Mouse (Mus musculus): ENCODE measurements at regions not wholly inside any gene's neighbourhood (a gene's known extent, or its start where the extent isn't known, plus 50 kb on each side); places are given as distances from the start of the nearest gene placed in this dataset.

- DNase-seq (ENCODE audit: inconsistent ontology term), result no peak
Observed at GRCm38 (mm10) chr5:64401737-64402136, 245.6 kb downstream of the Tbc1d1 start.

DNA sequence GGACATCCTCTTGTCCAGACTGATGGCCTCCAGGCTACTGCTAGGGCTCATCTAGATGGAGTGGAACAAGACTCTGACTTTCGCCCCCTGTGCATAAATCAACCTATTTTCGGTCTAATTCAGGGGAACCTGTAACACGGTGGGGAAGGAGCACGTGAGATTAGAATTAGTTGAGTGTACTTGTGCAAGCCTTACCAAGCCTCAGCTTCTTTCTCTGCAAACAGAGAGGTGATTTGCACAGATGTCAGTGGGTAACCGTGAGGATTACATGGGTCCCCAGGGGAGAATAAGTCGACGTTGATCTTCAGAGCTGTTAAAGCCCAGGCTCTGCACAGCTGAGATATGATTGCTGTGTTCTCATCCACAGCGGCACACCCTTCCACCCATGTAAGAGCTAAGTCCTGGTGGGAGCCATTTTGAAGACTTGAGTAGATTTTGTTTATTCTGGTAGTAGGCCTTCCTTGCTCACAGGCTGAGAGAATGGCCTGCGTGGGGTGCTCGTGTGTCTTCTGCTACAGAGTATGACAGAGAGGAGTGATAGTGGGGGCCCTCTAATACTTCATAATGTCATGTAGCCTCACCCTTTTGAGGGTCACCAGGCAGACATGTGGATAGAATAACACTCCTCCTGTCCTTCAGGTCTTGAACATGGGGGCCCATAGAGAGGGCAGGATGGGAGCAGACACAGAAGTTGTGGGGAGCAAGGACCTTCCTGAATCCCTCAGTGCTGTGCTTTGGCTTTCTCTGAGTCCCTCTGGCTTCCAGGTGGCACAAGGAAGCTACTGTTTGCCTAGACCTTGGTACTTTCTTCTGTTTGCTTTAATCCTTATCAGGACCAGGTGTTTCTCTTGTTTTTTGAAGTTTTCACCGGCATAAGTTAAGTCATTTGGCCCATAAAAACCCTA, 247.2 kb downstream of the Tbc1d1 start:
- DNase-seq (ENCODE audit: inconsistent ontology term), result no peak

GRCm38 (mm10) chr5:64403982-64404345, 247.9 kb downstream of the Tbc1d1 start:
- DNase-seq (ENCODE audit: inconsistent ontology term), result no peak

DNA sequence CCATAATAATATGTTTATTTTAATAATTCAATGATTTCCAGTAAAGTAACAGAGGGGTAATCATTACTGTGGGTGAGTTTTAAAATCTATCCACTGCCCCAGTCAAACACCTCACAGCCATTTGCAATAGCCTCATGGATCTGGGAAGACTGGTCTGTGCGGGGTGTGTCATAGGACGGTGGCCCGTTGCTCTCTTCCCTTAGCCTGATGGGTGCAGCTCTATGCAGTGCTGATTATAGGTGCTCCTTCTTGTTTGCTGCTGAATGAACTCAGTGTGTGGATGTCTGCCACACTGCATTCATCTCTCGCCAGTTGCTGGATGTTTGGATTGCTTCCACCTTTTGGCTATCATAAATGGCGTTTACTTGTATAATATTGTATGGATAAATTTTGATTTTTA, 248.4 kb downstream of the Tbc1d1 start:
- DNase-seq (ENCODE audit: inconsistent ontology term), result no peak

- DNase-seq (ENCODE audit: inconsistent ontology term), result no peak
Observed at GRCm38 (mm10) chr5:64408938-64409337, 252.8 kb downstream of the Tbc1d1 start.

- no peak for DNase-seq (ENCODE audit: inconsistent ontology term)
Observed at GRCm38 (mm10) chr5:64410621-64411020, 254.5 kb downstream of the Tbc1d1 start.

DNA sequence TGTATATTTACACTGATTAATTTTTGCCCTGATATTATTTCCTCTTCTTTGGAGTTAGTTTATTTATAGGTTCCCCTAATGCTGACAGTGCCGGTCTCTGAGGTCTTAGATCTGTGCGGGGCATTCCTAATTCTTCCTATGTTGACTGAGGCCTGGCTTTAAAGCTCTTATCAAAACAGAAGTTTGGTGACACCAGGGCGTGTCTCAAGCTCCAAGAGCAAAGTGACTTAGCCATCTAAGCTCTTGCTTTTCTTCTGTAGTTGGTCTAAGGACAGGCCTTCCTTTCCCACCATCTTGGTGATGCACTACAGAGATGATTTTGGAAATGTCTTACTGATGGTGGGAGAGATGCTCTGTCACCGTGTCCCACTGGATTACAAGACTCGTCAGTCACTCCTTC, 258.4 kb downstream of the Tbc1d1 start:
- no peak for DNase-seq (ENCODE audit: inconsistent ontology term)

DNA sequence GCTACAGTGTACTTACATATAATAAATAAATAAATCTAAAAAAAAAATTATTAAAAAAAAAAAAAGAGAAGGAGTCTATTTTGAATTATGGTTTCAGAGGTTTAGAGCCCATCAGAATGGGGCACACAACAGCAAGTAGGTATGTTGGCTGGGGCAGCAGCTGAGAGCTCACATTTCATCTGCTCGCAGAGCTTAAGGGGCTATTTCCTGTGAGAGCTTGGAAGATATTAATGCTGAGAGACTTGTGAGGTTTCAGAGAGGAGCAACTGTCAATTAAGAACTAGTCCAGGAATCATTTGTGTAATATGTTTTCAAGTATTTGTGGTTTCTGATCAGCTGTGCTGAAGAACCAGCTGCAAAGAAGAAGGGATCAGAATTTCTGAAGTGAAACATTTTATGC, 263.3 kb downstream of the Tbc1d1 start:
- DNase-seq (ENCODE audit: inconsistent ontology term), result peak; percentile 46

DNA sequence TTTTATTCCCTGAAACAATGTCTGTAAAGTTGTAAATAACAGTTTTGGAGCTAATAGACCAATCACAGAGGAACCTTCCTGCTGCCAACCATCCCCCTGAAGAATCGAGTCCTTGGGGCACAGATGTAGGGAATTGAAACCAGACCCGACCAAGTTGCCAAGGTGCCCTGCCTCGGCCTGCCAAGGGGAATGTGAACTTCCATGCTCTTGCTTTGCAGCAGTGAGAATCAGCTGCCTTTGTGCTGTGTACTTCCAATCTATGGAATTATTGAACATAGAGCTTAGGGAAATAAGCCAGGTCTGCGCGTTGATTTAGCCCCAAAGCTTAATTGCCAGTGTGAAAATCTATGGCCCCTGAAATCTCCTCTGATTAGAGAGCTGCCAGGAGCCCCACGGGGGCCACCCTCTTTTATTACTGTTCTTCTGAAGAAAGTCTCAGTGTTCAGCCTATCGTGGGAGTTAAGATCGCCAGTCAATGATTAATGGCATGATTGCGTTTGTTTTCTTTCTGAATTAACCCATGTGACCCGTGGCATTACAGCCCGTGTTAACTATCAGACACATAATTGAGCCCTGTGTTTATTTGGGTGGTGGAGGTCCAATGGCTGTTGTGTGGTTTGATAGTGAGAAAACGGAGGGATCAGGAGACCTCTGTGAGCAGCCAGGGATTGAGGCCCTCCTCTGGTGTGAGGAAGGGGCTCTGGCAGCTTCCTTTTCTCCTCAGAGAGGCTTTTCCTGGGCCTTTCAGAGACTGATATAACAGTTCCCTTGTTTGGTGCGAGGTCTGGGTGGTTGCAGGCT, 266.9 kb downstream of the Tbc1d1 start:
- DNase-seq (ENCODE audit: inconsistent ontology term), result no peak

DNA sequence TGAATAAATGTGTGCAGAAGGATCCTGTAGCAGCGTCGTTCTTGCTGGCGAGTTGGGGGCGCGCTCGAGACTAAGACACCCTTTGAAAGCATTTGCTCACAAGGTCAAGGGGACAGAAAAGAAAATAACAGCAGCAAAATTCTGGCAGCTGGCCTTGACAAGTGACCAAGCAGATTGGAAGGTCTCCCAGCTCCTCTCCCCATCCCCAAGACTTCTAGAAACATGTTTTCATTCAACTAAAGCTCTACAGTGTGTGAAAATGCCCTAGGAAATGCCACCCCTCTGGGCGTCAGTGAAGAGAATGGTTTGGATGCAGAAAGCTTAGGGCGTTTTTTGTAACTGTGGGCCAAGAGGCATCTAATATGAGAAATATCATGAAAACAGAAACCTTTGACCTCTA, 272.7 kb downstream of the Tbc1d1 start:
- DNase-seq (ENCODE audit: inconsistent ontology term), result no peak

GRCm38 (mm10) chr5:64430501-64430900, 274.4 kb downstream of the Tbc1d1 start:
- no peak for DNase-seq (ENCODE audit: inconsistent ontology term)

- no peak for DNase-seq (ENCODE audit: inconsistent ontology term)
Observed at GRCm38 (mm10) chr5:64431624-64432023, 275.5 kb downstream of the Tbc1d1 start.

DNA sequence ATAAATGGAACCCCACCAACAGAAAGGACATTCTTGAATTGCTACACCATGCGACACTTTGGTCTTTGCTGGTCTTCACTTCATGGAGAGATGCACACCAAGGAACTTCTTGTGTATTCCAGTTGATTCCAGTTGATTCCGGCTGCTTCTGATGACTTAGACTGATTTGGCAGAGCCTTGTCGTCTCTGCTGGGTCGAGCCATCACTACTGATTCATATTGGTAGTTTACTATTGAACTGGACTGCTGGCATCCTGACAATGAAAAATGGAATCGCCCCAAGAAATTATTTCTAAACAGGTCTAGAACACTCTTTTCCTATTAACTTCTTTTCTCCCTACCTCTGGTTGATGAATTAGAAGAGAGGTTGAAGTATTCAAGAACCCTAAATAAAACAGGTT, 277.7 kb downstream of the Tbc1d1 start:
- DNase-seq (ENCODE audit: inconsistent ontology term), result no peak

DNA sequence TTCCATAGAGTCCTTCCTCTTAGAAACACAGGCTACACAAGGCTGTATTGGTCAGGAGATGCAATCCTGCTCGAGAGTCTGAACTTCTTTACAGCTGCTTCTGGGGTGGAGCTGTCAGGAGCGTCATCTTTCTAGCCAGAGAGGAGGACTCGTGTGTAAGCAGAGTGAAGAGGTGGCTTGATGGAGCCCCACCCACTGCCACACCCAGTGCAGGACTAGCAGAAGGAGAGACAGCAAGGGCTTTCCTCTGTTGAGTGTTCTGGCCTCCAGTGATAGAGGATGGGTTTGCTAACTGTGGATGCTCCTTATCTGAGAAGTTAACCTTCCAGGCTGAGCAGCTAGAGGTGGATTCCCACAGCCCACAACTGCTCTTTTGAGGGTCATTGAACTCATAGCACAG, 279.4 kb downstream of the Tbc1d1 start:
- DNase-seq (ENCODE audit: inconsistent ontology term), result no peak

GRCm38 (mm10) chr5:64435958-64436357, 279.9 kb downstream of the Tbc1d1 start:
- DNase-seq (ENCODE audit: inconsistent ontology term), result no peak

DNA sequence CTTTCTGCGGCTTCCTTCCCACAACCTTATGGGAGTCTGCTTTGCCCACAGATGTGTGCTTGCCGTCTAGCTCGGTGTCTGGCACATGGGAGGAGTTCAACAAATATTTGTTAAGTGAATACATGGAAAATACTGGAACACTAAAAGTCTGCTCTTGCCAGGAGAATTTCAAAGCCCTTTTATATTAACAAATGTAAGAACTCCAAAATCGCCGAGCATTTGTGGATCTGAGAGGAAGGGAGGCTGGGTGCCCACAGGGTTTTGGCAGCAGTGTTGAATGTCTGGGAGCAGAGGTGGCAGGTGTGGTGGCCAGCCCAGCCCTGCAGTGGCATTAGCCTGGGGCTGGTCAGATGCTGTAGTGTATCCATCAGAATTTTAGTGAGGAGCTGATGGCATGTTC, 281.6 kb downstream of the Tbc1d1 start:
- peak; percentile 73 for DNase-seq (ENCODE audit: inconsistent ontology term)

DNA sequence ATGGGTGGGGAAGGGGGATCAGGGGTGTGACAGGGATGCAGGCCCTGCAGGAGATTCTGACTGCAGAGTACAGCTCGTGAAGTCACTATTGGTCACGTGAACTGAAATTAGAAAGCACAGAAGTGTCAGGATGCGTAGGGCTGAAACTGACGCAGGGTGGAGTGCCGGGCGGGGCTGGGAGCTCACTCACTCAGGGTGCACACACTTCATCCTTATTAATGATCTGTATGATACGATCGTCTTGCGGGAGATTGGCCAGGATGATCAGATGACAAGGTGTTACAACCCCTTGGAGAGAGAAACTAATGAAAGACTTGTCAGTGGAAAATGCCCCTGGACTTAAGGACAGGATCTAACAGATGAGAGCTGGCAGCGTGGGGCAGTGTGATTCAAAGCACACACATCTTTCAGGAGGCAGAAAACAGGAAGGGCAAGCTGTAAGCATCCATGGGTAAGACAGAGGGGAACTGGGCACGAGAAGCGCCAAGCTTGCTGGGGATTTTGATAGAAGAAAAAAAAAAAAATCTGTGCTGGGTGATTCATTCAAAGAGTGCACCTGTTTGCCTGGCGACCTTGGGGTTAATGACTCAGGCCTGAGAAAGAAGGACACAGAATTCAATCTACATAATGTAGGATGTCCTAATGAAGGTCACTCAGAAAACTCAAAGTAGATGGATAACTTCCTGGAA, 282.5 kb downstream of the Tbc1d1 start:
- DNase-seq (ENCODE audit: inconsistent ontology term), result no peak

- no peak for DNase-seq (ENCODE audit: inconsistent ontology term)
Observed at GRCm38 (mm10) chr5:64447847-64448246, 291.7 kb downstream of the Tbc1d1 start.

GRCm38 (mm10) chr5:64452668-64453334, 296.7 kb downstream of the Tbc1d1 start:
- DNase-seq (ENCODE audit: inconsistent ontology term), result no peak

GRCm38 (mm10) chr5:64459807-64460206, 303.7 kb downstream of the Tbc1d1 start:
- DNase-seq (ENCODE audit: inconsistent ontology term), result peak; percentile 27

DNA sequence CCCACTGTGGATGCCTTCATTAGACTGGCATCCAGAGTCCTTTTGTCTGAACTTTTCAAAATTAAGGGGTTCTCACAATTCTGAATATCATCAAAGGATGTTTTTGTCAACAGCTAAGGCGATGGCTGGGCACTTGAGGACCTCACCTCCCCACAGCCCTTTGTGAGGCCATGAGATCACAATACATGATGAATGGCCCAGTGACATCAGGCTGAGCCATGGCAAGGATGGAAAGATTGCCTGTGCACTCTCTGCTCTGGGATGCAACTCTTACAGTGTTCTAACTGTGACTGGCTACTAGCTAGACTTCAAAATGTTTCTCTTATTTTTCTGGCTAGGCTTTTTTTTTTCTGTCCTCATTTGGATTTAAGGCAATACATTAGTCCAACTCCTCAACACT, 304.8 kb downstream of the Tbc1d1 start:
- DNase-seq (ENCODE audit: inconsistent ontology term), result peak; percentile 25

- no peak for DNase-seq (ENCODE audit: inconsistent ontology term)
Observed at GRCm38 (mm10) chr5:64461592-64461991, 305.5 kb downstream of the Tbc1d1 start.

Data from Muller cell, postnatal 12 days (primary cell).